Mouse (Mus musculus) midbrain, postnatal 0 days (tissue): ENCODE measurements around the gene Pigk. TPM values are rescaled to one million over a fixed set of nuclear protein-coding genes. Genes with fewer than 3 reads are reported as not detected.

ENCODE experiments used
- ATAC-seq: fragments of 200-750 bp; cut with Nextera tagmentation; 2 replicates; pipeline ENCODE4 v1.8.0; 2017; ENCODE audit warnings: moderate number of reproducible peaks, mild to moderate bottlenecking, moderate TSS enrichment, moderate library complexity; ENCODE audit not compliant: low FRiP score
- DNase-seq: peaks from one replicate; pipeline ENCODE4 v3.0.0-alpha.2; 2015; ENCODE audit warnings: low spot score
- H3K27ac ChIP-seq: fragments of 300-500 bp; sonication (generic); 2 replicates; pipeline ENCODE4 v1.5.1; 2014; ENCODE audit warnings: low read depth, mild to moderate bottlenecking, low read length, mixed read lengths
- H3K27me3 ChIP-seq: fragments of 300-500 bp; sonication (generic); 2 replicates; pipeline ENCODE4 v1.6.1; 2014; ENCODE audit warnings: low read length, control low read depth, mixed read lengths; ENCODE audit not compliant: insufficient read depth
- H3K36me3 ChIP-seq: fragments of 300-500 bp; sonication (generic); 2 replicates; pipeline ENCODE4 v1.6.1; 2014; ENCODE audit warnings: low read length, control low read depth, mixed read lengths; ENCODE audit not compliant: insufficient read depth
- H3K4me1 ChIP-seq: fragments of 300-500 bp; sonication (generic); 2 replicates; pipeline ENCODE4 v1.6.1; 2014; ENCODE audit warnings: mild to moderate bottlenecking, control low read depth, antibody characterized with exemption, low read length, mixed read lengths; ENCODE audit not compliant: insufficient read depth
- H3K4me2 ChIP-seq: fragments of 300-500 bp; sonication (generic); 2 replicates; pipeline ENCODE4 v1.6.1; 2014; ENCODE audit warnings: low read depth, mild to moderate bottlenecking, low read length, mixed read lengths; ENCODE audit not compliant: poor library complexity, severe bottlenecking
- H3K4me3 ChIP-seq: fragments of 300-500 bp; sonication (generic); 2 replicates; pipeline ENCODE4 v1.5.1; 2014; ENCODE audit warnings: low read depth, mild to moderate bottlenecking, low read length, moderate library complexity
- H3K9ac ChIP-seq: fragments of 300-500 bp; sonication (generic); replicated peaks from 2 replicates; pipeline ENCODE4 v1.6.1; 2014; ENCODE audit warnings: mild to moderate bottlenecking, low read length, moderate library complexity, mixed read lengths; ENCODE audit not compliant: poor library complexity, severe bottlenecking
- H3K9me3 ChIP-seq: fragments of 300-500 bp; sonication (generic); 2 replicates; pipeline ENCODE4 v1.6.1; 2016; ENCODE audit warnings: low read length, control low read depth
- CTCF ChIP-seq: IDR thresholded peaks from 2 replicates; pipeline ENCODE4 v1.5.1; 2016; ENCODE audit warnings: antibody characterized with exemption, mild to moderate bottlenecking
- WGBS: fragments of 180-500 bp; shearing (Covaris S2); extraction: QIAGEN DNeasy Blood & Tissue Kit; methylation state at CpG from one replicate; pipeline ENCODE4 v1.1.7; 2014; 5-methylcytosine and 5-hydroxymethylcytosine counted together
- polyA plus RNA-seq: library from polyadenylated mRNA; unstranded; fragments of >200 nt; fragmentation: Nextera tagmentation; extraction: Ambion mirVana; gene quantifications from 2 replicates; pipeline ENCODE4 v1.2.1, GENCODE M21; 2015
- total RNA-seq: library from RNA; depleted of rRNA; stranded (reverse); fragments of >200 nt; gene quantifications from 2 replicates; pipeline ENCODE4 v1.2.3, GENCODE M21; 2014; rRNA removed

Gene Pigk
- total RNA-seq (44.1 and 46.1 TPM in 2 replicates), polyA plus RNA-seq (61.8 and 66.7 TPM in 2 replicates)

DNA sequence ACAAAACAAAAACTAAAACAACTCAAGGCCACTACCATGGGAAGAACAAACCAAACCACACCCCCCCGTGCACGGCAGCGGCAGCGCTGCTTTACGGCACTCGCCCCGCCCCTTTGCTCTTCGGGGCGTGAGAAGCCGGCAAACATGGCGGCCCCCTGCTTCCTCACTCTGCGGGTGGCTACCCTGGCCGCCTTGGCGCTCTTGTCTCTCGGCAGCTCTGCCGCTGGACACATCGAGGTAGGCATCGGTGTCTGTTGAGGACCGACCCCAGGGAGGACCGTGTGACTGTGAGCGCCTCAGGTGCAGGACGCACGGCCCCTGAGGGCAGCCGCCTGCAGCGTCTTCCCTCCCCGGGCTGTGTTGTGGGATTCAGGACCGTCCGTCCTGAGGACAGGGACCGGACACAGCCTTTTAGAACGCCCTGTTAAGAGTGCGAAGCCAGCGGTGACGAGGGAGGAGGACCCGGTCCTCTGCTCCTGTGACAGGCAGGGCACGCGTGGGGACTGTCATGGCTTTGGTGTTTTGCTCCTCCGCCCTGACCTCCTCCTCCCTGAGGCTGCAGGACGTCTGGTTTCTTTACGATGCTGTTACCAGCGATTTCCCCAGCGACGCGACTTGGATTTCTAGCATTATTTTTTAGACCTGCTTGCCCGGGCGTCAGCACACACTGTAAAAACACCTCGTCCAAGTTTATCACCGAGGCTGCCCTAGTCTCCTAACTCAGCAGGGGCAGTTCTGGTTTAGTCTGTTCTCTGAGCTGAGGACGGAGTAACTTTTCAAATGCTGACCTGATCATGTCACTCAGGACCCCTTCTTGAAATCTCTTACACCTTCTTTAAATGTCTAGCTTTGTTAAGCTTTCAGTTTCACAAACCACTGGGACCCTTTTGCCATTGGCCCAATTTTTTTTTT is at the start of gene Pigk:
TSS of gene Pigk (plus strand) at position 110 of the 912 bp plus-strand sequence.
- Histone ChIP-seq H3K9ac (peak within 1 kb of the TSS; percentile 95), H3K36me3 (0 out of 2 replicates have a peak, but pooled peaks cover 3% of the 10 kb centered on the region), H3K27ac (peak within 1 kb of the TSS; percentile 75), H3K9me3 (no peaks in the 10 kb centered on the region), H3K4me3 (peak within 1 kb of the TSS; percentile 98), H3K4me2 (peak within 1 kb of the TSS; percentile 81), H3K4me1 (peaks cover 5% of the 10 kb centered on the region; the same call in 1 of the 2 replicates), H3K27me3 (no peaks in the 10 kb centered on the region)
- under 1% methylated on average over 48 of the region's 48 CpGs for WGBS
- DNase-seq, result peak; percentile 92
- TF ChIP-seq CTCF, result no peak
- peak; percentile 87 for ATAC-seq

DNA sequence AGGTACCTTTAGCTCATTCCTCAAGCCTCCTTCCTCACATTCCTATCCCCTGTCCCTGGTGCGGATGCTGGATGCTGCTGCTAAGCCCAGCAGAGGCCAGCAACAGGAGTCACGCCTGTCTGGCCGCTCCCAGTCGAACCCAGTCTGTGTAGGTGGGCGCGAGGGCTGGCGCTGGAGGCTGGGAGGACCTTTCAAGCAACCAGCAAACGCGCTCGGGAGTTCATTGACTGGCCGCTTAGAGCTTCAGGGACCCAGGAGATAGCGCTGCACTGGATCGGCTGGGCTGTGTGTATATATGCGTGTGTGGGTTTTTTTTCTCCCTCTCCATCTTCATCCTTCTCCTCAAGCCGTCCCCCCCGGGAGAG is 46.9 kb upstream of the Pigk start:
- Histone ChIP-seq H3K27ac (no peak overlapping the region), H3K9ac (peak overlapping the region; percentile 68), H3K4me3 (peak overlapping the region; percentile 67), H3K36me3 (no peaks in the 10 kb centered on the region), H3K27me3 (0 out of 2 replicates have a peak, but pooled peaks cover 4% of the 10 kb centered on the region), H3K9me3 (no peaks in the 10 kb centered on the region), H3K4me2 (peak overlapping the region; percentile 95), H3K4me1 (peaks cover 2% of the 10 kb centered on the region; the same call in 1 of the 2 replicates)
- no peak for TF ChIP-seq CTCF
- under 1% methylated on average over 16 of the region's 16 CpGs for WGBS
- DNase-seq (peak; percentile 24), ATAC-seq (peak; percentile 31; the same call in 1 of the 2 replicates)

DNA sequence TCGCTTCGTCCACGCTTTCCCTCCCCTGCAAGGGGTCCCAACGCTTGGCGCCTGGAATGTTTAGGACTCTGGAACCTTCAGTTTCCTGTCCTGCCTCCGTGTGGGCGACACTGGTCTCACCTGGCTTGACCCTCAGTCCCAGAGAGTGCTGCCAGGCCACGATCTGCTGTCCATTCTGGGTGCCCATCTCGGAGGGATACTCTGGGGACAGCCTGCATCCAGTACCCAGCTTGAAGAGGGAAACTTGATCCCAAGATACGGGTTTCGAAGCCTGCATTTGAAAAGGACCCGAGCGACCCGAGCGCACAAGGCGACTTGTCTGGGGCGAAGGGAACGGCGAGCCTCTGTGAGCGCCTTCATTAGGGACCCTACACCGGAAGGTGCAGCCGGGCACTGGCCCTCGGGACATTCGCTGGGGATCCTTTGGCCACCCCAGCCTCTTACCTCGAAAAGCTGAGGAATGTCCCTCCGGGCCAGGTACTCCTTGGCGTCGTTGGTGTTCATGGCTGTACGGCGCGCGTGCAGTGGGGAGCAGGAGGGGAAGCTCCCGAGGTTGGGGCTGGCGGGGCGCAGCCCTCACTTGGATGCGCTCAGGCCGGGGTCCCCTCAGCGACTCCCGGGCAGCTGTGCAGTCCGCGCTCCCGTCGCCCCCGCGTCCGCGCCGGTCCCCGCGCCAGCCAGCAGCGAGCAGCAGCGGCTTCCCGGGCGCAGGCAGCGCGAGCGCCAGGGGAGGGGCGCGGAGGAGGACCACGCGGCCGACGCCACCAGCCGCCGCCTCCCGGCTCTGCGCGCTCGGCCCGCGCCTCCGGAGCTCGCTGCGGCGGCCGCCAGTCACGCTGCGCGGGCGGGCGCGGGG is 46.3 kb upstream of the Pigk start:
- Histone ChIP-seq H3K27ac (no peak overlapping the region), H3K27me3 (0 out of 2 replicates have a peak, but pooled peaks cover 4% of the 10 kb centered on the region), H3K9me3 (no peaks in the 10 kb centered on the region), H3K9ac (peak overlapping the region; percentile 68), H3K36me3 (no peaks in the 10 kb centered on the region), H3K4me3 (peak overlapping the region; percentile 67), H3K4me1 (peaks cover 2% of the 10 kb centered on the region; the same call in 1 of the 2 replicates), H3K4me2 (peak overlapping the region; percentile 95)
- DNase-seq (peak; percentile 61), ATAC-seq (peak; percentile 87)
- WGBS, result under 1% methylated on average over 74 of the region's 82 CpGs
- no peak for TF ChIP-seq CTCF

DNA sequence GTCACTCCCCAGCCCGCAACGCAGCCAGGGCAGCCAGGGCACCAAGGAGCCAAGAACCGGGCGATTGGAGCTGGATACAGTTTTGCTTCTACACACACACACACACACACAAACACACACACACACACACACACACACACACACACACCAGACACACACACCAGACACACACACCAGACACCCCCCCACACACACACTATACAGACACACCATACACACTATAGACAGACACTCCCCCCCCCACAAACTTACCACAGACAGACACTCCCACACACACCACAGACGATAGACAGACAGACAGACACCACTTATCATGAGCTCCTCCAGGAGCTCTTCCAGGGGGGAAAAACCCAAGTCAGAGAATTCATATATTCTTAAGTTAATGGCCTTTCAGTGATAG is 45.7 kb upstream of the Pigk start, which contains the start of gene Ak5:
TSS of gene Ak5 (minus strand) at position 122 of the 400 bp plus-strand sequence.
- no peaks in the 10 kb centered on the region for H3K9me3 ChIP-seq
- peaks cover 2% of the 10 kb centered on the region; the same call in 1 of the 2 replicates for H3K4me1 ChIP-seq
- ATAC-seq, result peak; percentile 47; the same call in 1 of the 2 replicates
- TF ChIP-seq CTCF, result no peak
- 0 out of 2 replicates have a peak, but pooled peaks cover 4% of the 10 kb centered on the region for H3K27me3 ChIP-seq
- H3K27ac ChIP-seq, result no peak within 1 kb of the TSS
- no peaks in the 10 kb centered on the region for H3K36me3 ChIP-seq
- H3K9ac ChIP-seq, result peak within 1 kb of the TSS; percentile 68
- DNase-seq, result no peak
- H3K4me2 ChIP-seq, result peak within 1 kb of the TSS; percentile 95
- whole genome bisulfite sequencing, result 0% methylated on average over 5 of the region's 5 CpGs
- H3K4me3 ChIP-seq, result peak within 1 kb of the TSS; percentile 67

DNA sequence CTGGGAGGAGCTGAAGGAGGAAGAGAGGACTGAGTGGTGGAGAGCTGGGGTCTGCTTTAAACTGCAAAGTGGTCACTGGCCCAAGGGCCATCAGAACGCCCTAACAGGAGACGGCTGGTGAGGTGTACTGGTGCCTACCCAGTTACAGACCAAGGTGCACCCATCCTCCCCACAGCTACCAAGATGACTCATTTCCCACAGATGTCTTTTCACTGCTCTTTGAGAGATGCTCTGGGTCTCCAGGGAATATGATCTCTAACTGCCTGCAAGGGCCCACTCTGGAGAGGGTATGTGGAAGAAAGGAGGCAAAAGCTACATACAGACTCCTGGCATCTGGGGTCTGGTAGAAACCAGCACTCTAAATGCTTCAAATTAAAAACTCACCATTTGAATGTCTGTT is 45.1 kb upstream of the Pigk start:
- Histone ChIP-seq H3K4me1 (peaks cover 2% of the 10 kb centered on the region; the same call in 1 of the 2 replicates), H3K27me3 (0 out of 2 replicates have a peak, but pooled peaks cover 4% of the 10 kb centered on the region), H3K36me3 (no peaks in the 10 kb centered on the region), H3K4me2 (peak overlapping the region; percentile 95; the same call in 1 of the 2 replicates), H3K9me3 (no peaks in the 10 kb centered on the region), H3K9ac (no peak overlapping the region), H3K27ac (no peak overlapping the region), H3K4me3 (no peak overlapping the region; the same call in 1 of the 2 replicates)
- no peak for ATAC-seq
- 91% methylated on average over 2 of the region's 2 CpGs for WGBS
- no peak for DNase-seq
- TF ChIP-seq CTCF, result no peak
